Mouse (Mus musculus) adrenal gland (tissue): ENCODE measurements around the gene Arhgef11.

Experiments
- intact Hi-C: fragments of 180-260 bp; cut with DNase I; formaldehyde crosslinking; loops from one replicate; pipeline ENCODE4 v1.15.1; 2025

Arhgef11 gene

GRCm38 (mm10) chr3:87660479-87660878, 43.1 kb downstream of the Arhgef11 start:
- intact Hi-C loops: no loop called here

DNA sequence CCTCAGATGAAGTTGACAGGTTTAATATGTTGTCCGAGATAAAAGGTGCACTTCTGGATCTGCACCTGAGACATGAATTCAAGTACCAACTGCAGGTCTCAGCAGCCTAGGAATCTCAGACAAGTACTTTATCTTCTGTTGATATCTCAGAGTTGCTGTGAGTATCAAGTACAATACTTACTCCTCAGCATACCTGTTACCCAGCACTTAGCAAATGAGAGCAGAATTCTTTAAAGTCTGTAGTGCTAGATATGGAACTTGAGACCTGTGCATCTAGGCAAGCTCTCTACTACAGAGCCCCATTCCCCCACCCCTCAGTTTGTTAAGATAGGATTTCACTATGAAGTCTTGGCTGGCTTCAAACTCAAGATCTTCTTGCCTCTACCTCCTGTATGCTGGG, 43.9 kb downstream of the Arhgef11 start:
- intact Hi-C loops: no loop called here

- intact Hi-C loops: no loop called here
Measured at GRCm38 (mm10) chr3:87718525-87718924, 101.2 kb downstream of the Arhgef11 start.

- intact Hi-C loops: no loop called here
Measured at GRCm38 (mm10) chr3:87724556-87724955, 107.2 kb downstream of the Arhgef11 start.

DNA sequence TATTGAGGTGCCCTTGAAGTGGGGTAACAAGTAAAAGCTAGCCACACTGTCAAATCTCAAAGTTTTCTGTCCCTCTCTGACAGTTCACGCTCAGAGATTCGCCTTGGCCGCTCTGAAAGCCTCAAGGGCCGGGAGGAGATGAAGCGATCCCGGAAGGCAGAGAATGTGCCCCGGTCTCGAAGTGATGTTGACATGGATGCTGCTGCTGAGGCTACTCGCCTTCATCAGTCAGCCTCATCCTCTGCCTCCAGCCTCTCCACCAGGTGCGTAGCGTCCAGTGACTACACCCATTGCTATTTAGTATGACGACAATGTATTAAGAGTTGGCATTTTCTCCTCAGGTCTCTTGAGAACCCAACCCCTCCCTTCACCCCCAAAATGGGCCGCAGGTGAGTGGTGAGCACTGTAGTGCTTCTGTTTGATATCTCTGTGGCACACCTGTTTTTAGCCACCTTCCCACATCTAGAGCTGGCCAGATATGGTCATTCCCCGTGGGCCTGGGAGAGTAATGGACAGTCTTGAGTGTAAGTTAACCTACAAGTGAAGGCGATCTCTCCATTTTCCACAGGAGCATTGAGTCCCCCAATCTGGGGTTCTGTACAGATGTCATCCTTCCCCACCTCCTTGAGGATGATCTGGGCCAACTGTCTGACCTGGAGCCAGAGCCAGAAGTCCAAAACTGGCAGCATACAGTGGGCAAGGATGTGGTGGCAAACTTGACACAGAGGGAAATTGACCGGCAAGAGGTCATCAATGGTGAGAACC, 108.2 kb downstream of the Arhgef11 start:
- intact Hi-C loops: no loop called here

DNA sequence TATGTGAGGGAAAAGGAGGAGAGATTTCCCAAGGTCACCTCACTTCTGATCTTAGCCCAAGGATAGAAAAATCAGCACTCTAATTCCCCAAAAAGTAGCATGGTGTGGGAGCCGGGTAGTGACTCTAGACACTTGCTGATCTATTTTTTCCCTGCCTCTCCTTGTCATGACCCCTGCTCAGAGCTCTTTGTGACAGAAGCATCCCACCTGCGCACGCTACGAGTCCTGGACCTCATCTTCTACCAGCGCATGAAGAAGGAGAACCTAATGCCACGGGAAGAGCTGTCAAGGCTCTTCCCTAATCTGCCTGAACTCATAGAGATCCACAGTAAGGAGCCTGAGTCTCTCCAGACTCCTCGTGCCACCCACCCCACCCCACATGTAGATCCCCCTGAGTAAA, 108.8 kb downstream of the Arhgef11 start:
- intact Hi-C loops: no loop called here

DNA sequence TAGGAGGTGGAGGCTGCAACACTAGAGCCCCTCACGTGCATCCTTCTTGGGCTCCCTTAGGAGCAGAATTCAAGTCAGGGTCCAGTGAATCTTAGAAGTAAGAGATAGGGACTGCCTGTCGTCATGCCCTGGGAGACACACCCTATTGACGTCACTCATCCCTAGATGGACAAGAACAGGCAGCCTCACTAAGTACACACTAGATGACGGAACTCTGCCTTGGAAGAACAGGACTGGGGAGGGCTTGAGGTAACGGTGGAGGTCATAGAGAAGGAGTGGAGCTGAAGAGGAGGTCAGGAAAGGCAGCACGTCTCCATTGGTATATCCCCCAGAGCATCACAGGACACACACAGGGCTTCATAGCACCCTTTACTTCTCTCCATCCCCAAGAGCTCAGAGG, 111.3 kb downstream of the Arhgef11 start:
- intact Hi-C loops: no loop called here

DNA sequence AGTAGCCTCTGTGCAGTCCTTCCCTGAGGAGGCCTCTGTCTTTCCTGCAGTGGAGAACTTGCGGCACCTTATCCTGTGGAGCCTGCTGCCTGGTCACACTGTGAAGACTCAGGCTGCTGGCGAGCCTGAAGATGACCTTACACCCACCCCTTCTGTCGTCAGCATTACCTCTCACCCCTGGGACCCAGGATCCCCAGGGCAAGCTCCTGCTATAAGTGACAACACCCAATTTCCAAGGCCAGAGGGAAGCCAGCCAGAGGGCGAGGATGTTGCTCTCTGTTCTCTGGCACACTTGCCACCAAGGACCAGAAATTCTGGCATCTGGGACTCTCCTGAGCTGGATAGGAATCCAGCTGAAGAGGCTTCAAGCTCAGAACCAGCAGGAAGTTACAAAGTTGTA, 115.7 kb downstream of the Arhgef11 start:
- intact Hi-C loops: no loop called here

DNA sequence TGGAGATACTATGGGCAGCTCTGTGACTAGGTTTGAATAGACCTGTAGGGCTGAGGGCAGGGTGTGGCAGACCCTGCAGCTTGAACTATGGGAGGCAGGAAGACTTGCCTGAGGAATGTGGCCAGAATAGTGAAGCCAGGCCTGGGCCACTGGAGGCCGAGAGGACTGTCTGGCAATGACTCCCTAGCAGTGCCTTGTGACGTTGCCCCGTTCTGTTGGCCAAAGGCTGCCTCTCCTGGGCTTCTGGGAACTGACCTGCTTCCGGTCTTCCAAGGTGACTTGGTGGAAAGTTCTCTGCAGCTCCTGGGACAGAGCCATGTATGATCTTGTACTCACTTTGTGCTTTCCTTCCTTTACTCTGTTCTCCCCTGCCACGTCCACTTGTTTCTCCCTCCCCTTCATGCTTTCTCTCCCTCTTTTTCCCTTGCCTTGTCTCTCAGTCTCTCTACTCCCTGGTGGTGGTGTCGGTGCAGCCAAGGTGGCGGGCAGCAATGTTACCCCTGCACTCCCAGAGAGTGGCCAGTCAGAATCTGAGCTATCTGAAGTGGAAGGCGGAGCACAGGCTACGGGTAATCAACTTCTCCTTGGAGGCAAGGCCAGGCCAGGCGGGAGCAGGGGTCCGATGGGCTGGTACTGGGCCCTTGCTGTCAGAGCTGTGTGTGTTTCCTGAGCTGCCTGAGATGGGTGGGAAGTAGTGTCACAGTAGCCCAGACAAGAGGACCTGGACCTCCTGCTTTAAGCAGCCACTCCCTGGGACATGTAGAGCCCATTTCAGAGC, 116.8 kb downstream of the Arhgef11 start:
- intact Hi-C loops: no loop called here

DNA sequence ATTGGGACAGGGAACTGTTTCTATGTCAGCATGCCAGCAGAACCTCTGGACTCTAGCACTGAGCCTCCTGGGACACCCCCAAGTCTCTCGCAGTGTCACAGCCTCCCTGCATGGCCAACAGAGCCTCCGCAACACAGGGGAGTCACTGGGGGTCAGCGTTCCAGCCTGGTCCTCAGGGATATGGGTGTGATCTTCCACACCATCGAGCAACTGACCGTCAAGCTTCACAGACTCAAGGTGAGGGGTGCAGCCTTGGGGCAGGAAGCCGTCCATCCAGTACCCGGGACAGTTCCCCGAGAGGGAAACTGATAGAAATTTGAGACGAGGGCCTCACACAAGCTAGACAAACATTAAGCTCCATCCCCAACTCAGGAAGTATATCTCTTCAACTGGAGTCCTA, 118.0 kb downstream of the Arhgef11 start:
- intact Hi-C loops: no loop called here

- intact Hi-C loops: no loop called here
Measured at GRCm38 (mm10) chr3:87738906-87739305, 121.5 kb downstream of the Arhgef11 start.

GRCm38 (mm10) chr3:87742013-87742412, 124.7 kb downstream of the Arhgef11 start:
- intact Hi-C loops: no loop called here

DNA sequence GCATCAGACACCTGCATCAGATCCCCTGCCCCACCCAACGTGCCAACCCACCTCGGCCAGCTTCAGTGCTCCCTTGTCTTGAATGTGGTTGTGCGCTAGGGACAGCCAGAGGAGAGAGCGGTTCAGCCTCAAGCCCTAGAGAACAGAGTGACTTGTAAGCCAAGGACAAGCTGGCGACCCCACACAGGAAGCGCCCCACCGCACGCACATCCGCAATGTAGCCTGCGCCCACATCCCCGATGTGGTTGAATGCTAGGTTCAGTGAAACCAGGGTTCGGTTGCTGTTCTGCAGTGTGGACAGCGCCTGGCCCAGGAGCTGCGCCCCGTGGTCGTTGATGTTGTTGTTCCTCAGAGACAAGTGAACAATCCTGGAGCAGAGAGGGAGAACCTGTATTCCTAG, 125.4 kb downstream of the Arhgef11 start:
- intact Hi-C loops: no loop called here

DNA sequence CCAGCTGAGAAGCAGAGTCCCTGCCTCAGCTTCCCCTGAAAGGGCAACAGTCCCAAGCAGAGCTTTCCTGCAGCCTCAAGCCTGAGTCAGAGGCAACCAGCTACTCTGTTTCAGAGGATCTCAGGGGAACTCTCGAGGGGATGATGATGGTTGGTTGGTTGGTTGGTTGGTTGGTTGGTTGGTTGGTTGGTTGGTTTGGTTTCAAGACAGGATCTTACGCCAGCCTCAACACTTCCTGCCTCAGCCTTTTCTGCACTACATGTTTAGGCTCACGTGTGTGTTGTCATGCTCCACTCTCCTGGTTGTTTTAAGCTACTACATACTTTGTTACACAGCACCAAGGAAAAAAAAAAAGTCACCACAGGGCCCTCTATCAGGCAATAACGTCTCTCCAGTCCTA, 126.6 kb downstream of the Arhgef11 start:
- intact Hi-C loops: no loop called here

DNA sequence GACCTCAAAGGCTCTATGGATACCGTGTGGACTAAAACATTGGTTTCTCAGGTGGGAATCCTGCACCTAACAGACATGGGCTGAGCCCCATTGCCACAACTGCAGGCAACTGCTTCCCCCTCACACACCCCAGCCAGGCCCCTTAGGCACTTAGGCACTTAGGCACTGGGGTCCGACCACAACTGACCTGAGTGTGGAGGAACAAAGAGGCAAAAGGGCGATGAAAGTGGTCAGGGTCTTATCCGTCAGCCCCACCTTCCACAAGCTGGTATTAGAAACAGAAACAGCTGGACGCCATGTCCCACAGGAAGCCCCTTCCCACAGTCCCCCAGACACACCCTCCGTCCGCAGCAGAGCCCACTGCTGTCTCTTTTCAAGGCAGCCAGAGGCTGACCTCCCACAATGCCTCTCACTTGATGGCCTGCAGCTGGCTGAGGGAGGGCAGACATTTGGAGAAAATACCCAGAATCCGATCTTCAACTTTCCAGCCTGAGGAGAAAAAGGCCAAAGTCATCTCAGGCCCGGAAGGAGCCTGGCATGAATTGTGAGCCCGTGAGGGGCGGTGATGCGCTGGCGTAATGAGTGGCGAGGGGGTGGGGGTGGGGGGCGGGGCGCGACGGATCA, 127.8 kb downstream of the Arhgef11 start:
- intact Hi-C loops: no loop called here

GRCm38 (mm10) chr3:87748431-87748830, 131.1 kb downstream of the Arhgef11 start, which contains the start of gene Lrrc71:
Lrrc71 (minus strand) TSS chr3:87748625.
- intact Hi-C loops: no loop called here

DNA sequence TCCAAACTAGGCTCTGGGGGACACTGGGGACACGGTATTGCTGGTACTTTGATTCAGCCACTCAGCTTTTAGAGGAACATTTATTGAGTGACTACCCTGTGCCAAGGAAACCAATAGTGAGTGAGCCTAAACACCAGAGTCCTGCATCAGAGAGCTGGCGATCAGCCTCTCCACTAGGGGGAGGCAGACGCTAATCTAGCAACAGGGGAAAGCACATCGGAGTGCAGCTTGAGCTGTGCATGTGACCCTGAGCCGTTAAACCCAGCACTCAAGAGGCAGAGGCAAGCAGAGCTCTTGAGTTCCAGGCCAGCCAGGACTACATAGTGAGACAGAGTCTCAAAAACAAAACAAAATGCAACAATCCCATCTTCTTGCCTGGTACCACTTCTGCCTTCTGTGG, 131.7 kb downstream of the Arhgef11 start:
- intact Hi-C loops: no loop called here

DNA sequence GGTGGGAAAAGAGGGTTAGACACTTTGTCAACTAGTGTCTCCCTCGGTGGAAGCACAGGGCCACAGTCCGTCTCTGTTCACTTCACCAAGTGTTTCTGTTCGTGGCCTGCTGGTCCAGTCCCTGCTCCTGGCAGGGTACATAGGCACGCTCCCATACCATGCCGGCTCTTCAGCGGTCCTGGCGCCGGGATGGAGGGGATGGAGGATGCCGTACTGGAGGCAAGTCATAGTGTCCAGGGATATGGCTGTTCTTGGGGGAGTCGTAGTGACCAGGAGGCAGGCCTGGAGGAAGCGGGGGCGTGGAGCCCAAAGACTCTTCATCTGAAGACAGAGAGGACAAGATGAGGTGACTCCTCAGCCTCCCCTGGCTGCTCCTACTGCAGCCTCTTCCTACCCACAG, 132.6 kb downstream of the Arhgef11 start:
- intact Hi-C loops: no loop called here

DNA sequence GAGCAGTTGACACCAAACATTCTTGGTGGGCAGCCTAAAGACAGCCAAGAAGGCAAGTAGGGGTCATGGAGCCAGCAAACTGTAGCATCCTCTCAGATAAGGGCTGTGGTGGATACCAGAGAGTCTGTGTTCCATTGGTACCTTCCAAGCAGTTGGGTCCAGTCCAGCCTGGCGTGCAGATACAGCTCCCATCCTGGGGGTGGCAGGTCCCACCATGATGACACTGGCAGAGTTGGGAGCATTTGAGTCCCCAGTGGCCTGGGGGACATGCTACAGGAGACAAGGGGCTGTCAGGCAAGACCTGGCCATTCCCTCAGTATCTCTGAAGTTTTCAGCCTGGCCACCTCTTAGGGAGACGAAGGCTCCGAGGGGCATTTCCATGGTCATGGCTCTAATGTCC, 135.2 kb downstream of the Arhgef11 start:
- intact Hi-C loops: no loop called here

- intact Hi-C loops: no loop called here
Measured at GRCm38 (mm10) chr3:87753829-87754228, 136.5 kb downstream of the Arhgef11 start.

GRCm38 (mm10) chr3:87755964-87756363, 138.6 kb downstream of the Arhgef11 start:
- intact Hi-C loops: no loop called here

GRCm38 (mm10) chr3:87756488-87756887, 139.1 kb downstream of the Arhgef11 start:
- intact Hi-C loops: no loop called here
